Comparison of ENCODE assay signal across 9 mouse cellular contexts in the genomic region with DNA sequence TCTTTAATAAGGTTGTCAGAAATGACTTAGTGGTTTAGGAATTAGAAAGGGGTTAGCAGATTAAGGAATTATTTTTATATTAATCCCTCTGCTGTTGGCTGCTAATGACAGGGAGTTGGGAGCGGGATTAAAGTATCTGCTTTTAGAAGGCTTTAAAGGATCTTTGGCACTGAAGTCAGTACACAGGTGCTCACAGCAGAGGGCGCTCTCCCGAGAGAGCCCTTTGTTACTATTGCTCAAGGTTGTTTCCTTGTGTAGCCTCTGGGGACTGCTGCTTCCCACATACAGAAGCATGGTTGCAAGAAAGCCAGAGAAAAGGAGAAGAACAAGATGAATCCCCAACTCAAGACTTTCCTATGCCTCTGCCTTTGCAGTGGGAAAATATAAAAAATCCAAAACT. TPM values are rescaled to one million over a fixed set of nuclear protein-coding genes. Genes with fewer than 3 reads are reported as not detected.
DNase-seq lines count a peak whose midpoint lies in the region; ATAC-seq and TF ChIP-seq lines count a peak whose summit lies in the region.
"Had no signal": no experiment of that assay in that cellular context is flagged by ENCODE, and none has a peak within 500 bp of the region (broad histone marks: within the 10 kb centered on the region; RNA-seq: fewer than 3 reads in every experiment).

No protein-coding gene starts in this region.

- no peak for DNase-seq in cerebellum, adult 2 months
- DNase-seq in cerebellum, adult 11-12 months: no peak
- DNase-seq in layer of hippocampus, postnatal 10 days (ENCODE audit: low spot score in 2 of 2): peak; percentile 22 to 33
- no peak for DNase-seq in layer of hippocampus, adult 9-10 months (ENCODE audit: low spot score)
- DNase-seq in ES-E14 (ENCODE audit: low read depth, low spot score): peak; percentile 69
- peak; percentile 73 for DNase-seq in lung, embryonic 14.5 days
- peak; percentile 13 to 16 for DNase-seq in thymus, postnatal 36 days

- H3K36me3 ChIP-seq in ES-E14 (ENCODE audit: control insufficient read depth, insufficient read depth, low read length, poor library complexity, severe bottlenecking): peaks cover 5% of the 10 kb centered on the region
- peaks cover 31% of the 10 kb centered on the region for H3K36me3 ChIP-seq in lung, embryonic 14.5 days (ENCODE audit: insufficient read depth)

- no peak overlapping the region for H3K9ac ChIP-seq in ES-E14 (ENCODE audit: insufficient read depth, low read depth, low read length, poor library complexity, severe bottlenecking)
- no peak overlapping the region for H3K9ac ChIP-seq in lung, embryonic 14.5 days
- H3K9ac ChIP-seq: limb, embryonic 12.5 days had no signal

- H3K9me3 ChIP-seq in ES-E14 (ENCODE audit: control insufficient read depth, insufficient read depth, low read depth, low read length): no peaks in the 10 kb centered on the region
- no peaks in the 10 kb centered on the region for H3K9me3 ChIP-seq in lung, embryonic 14.5 days (ENCODE audit: low read depth, low read length)
- H3K9me3 ChIP-seq: limb, embryonic 12.5 days had no signal

- ATAC-seq in common myeloid progenitor, adult 5-6 weeks (replicated peaks; ENCODE audit: low read depth, poor library complexity, severe bottlenecking): peak; percentile 97
- ATAC-seq in lung, embryonic 14.5 days (ENCODE audit: insufficient read depth): no peak

- 19% methylated on average over 3 of the region's 3 CpGs for WGBS in cerebellum, adult 2 months
- 24% methylated on average over 3 of the region's 3 CpGs for WGBS in lung, embryonic 14.5 days

- no peaks in the 10 kb centered on the region for H3K27me3 ChIP-seq in cerebellum, adult 2 months (ENCODE audit: control insufficient read depth, insufficient read depth, low read length)
- H3K27me3 ChIP-seq in lung, embryonic 14.5 days (ENCODE audit: insufficient read depth, low read length): no peaks in the 10 kb centered on the region
- H3K27me3 ChIP-seq: limb, embryonic 12.5 days had no signal

- H3K4me1 ChIP-seq in cerebellum, adult 2 months (ENCODE audit: control insufficient read depth, insufficient read depth, low read length): peaks cover 4% of the 10 kb centered on the region; the same call in 1 of the 2 replicates
- no peaks in the 10 kb centered on the region for H3K4me1 ChIP-seq in ES-E14 (ENCODE audit: control insufficient read depth in 2 of 2, insufficient read depth in 2 of 2, low read length in 2 of 2, poor library complexity in 1 of 2)
- no peaks in the 10 kb centered on the region for H3K4me1 ChIP-seq in lung, embryonic 14.5 days (ENCODE audit: insufficient read depth)

- no peak overlapping the region for H3K27ac ChIP-seq in cerebellum, adult 2 months (ENCODE audit: insufficient read depth, low read length)
- no peak overlapping the region for H3K27ac ChIP-seq in ES-E14 (ENCODE audit: insufficient read depth, low read depth, low read length, poor library complexity, severe bottlenecking)
- no peak overlapping the region for H3K27ac ChIP-seq in lung, embryonic 14.5 days (ENCODE audit: low read depth)
- H3K27ac ChIP-seq: limb, embryonic 12.5 days had no signal

- peak; percentile 55; the same call in 1 of the 2 replicates for TF ChIP-seq CTCF in cerebellum, adult 2 months (IDR thresholded peaks at IDR 0.05; ENCODE audit: borderline replicate concordance, insufficient read depth, low read depth, low read length)
- peak; percentile 56 for TF ChIP-seq CTCF in lung, embryonic 14.5 days (IDR thresholded peaks at IDR 0.05; ENCODE audit: low read depth)

- TF ChIP-seq POLR2A in cerebellum, adult 2 months (IDR thresholded peaks at IDR 0.05; ENCODE audit: borderline replicate concordance, insufficient read depth, low read length): no peak

- no peak overlapping the region for H3K4me2 ChIP-seq in lung, embryonic 14.5 days
- H3K4me2 ChIP-seq: limb, embryonic 12.5 days had no signal

- no peak overlapping the region for H3K4me3 ChIP-seq in cerebellum, adult 2 months (replicated peaks; ENCODE audit: insufficient read depth, low read depth, low read length)
- H3K4me3 ChIP-seq in ES-E14 (ENCODE audit: insufficient read depth in 1 of 2, low read depth in 1 of 2, low read length in 2 of 2, poor library complexity in 1 of 2, severe bottlenecking in 1 of 2): no peak overlapping the region
- no peak overlapping the region for H3K4me3 ChIP-seq in lung, embryonic 14.5 days (ENCODE audit: low read depth, low read length)
- H3K4me3 ChIP-seq: limb, embryonic 12.5 days had no signal

- in situ Hi-C loops in ES-E14 (cut with MboI; ENCODE audit: low sequenced_read_pairs in 2 of 2, unreplicated experiment in 2 of 2): no loop called here

TF ChIP-seq in ES-E14, 5 proteins besides CTCF, POLR2A, EP300 and RAD21:
- TF ChIP-seq CHD2 (IDR thresholded peaks at IDR 0.05; ENCODE audit: low read depth, low read length) (no peak), HCFC1 (IDR thresholded peaks at IDR 0.05; ENCODE audit: borderline replicate concordance, insufficient read depth, low read length) (no peak), MAFK (IDR thresholded peaks at IDR 0.05; ENCODE audit: insufficient read depth, low read depth, low read length) (no peak), ZNF384 (IDR thresholded peaks at IDR 0.05; ENCODE audit: low read depth, low read length) (no peak), ZC3H11A (IDR thresholded peaks at IDR 0.05; ENCODE audit: borderline replicate concordance, low read depth, low read length) (no peak)

RNA-seq across cellular contexts. Expression of gene Acbd6, which starts 6.8 kb away (rescaled TPM):
- polyA plus RNA-seq in cerebellum, adult 2 months (2012; rRNA removed): 78.4 and 85.0 TPM in 2 replicates
- total RNA-seq in layer of hippocampus, postnatal 10 days (2021): 100 to 1,000 TPM; 112 to 121 TPM
- total RNA-seq in ES-E14 (2012; rRNA removed): 47.6 and 49.8 TPM in 2 replicates
- 24.6 and 25.1 TPM in 2 replicates for total RNA-seq in common myeloid progenitor, adult 5-6 weeks (2017)
- polyA plus RNA-seq in lung, embryonic 14.5 days (2014; fragmentation: Nextera tagmentation; extraction: Ambion mirVana): 83.5 and 88.0 TPM in 2 replicates

Comparison
In these comparisons a context has a peak if more than half of its experiments do, and no peak if none do; other contexts are left out.
1. DNase-seq: peak in layer of hippocampus, postnatal 10 days (2 of 2), ES-E14 (single experiment), lung, embryonic 14.5 days (single experiment) and thymus, postnatal 36 days (2 of 2); none in cerebellum, adult 2 months (0 of 2), cerebellum, adult 11-12 months (single experiment) and layer of hippocampus, adult 9-10 months (single experiment).